Mouse (Mus musculus) heart, postnatal 36 days (tissue): ENCODE measurements around the gene Lrrc41. TPM values are rescaled to one million over a fixed set of nuclear protein-coding genes. Genes with fewer than 3 reads are reported as not detected.

Experiments used
- DNase-seq, 2 experiments: peaks; one replicate each; pipeline ENCODE4 v3.0.0; 2021 to 2022
- intact Hi-C: fragments of 180-260 bp; cut with DNase I; formaldehyde crosslinking; loops from one replicate; pipeline ENCODE4 v1.15.1; 2025
- total RNA-seq, 2 experiments: library from RNA; stranded (reverse); gene quantifications; 2 replicates each; pipeline ENCODE4 v1.2.3; 2021

Gene Lrrc41
- 10 to 100 TPM; 24.0 to 26.3 TPM for total RNA-seq

DNA sequence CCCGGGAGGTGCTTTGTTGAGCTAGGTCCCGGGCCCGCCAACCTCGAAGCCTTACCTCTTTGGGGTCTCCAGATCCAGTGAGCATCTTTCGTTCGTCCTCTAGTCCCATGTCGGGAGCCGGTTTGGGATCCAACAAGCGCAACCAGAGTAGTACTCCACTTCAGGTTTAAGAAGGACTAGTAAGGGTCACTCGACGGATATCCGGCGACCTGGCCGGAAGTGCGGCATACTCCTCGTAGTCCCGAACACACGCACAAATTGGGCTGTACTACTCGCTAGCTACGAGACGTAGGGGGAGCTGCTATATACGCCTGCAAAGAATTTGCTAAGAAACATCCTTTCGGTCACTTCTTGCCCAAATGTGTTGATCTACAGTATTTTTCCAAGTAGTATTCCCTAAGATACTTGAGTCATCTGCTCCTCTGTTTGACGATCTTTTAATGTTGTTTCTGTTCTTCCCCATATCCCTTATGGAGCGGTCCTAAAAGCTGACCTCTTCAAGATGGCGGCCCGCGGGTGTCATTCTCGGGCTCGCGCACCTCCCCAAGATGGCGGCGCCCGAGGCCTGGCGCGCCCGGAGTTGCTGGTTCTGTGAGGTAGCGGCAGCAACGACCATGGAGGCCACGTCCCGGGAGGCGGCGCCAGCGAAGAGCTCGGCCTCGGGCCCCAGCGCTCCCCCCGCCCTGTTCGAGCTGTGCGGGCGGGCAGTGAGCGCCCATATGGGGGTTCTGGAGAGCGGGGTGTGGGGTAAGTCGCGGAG is at the start of gene Lrrc41, which contains the start of gene Uqcrh:
Gene Lrrc41 (plus strand): TSS at position 409 of the 760 bp plus-strand sequence.
Gene Uqcrh (minus strand): TSS at position 211 of the 760 bp plus-strand sequence.
- intact Hi-C loops: loop anchor here (2.0 to 5.0 kb wide), 2 partner anchors 74 to 917 kb away; partner anchors contain the start of gene Urod

DNA sequence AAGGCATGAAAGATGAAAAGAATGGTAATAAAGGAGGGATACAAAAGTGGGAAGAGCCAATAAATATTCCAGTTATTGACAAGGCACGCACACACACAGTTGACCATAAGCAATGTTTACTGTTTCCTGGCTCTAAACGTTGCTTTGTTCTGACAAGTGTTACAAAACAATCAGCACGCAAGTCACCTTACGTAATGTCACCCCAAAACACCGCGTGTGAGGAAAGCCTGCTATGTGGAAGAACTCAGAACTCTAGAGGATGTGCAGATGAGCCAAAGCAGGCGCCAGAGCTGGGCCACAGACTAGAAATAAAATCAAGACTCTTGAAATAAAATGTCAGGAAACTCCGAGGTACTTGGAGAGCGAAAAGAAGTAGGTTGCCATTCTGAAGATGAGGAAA is 42.2 kb upstream of the Lrrc41 start:
- DNase-seq: no peak
- intact Hi-C loops: no loop called here

More for the DNA sequence above, at the start of gene Lrrc41, which contains the start of gene Uqcrh:
- DNase-seq: peak; percentile 95 to 96

DNA sequence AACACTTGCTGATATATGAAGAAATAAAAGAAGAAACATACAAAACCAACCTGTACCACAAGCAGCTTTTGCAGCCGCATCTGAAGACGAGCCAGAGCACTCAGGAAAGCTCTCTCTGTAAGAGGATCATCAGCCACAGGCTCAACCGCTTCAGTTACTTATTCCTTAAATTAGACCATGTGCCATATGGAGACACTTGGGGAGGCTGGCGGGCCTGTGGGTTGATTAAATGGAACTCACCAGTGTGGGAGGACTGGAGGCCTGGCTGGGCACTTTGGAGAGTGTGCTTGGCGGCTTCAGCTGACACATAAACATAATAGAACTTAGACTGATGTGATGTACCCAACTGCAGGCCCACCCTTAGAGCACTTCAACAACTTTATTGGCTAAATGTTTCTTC is 41.7 kb upstream of the Lrrc41 start:
- DNase-seq: no peak
- intact Hi-C loops: no loop called here

DNA sequence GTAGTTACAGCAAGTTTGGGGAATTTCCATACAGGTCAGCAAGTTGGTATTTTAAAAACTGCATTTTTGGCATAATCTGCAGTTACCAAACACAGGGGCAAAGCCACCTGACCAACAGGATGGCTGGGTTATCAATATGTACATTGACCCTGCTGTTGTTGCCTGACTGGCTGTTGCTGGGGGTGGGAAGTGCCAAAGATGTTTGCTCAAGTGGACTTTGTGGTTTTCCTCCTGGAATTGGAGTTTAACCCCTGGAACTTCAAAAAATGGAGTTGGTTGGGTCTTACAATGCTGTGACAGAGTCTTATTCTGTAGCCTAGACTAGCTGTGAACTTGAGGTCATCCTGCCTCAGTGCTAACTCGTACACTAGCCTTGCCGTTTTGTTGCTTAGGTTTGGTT is 34.6 kb upstream of the Lrrc41 start:
- intact Hi-C loops: no loop called here

DNA sequence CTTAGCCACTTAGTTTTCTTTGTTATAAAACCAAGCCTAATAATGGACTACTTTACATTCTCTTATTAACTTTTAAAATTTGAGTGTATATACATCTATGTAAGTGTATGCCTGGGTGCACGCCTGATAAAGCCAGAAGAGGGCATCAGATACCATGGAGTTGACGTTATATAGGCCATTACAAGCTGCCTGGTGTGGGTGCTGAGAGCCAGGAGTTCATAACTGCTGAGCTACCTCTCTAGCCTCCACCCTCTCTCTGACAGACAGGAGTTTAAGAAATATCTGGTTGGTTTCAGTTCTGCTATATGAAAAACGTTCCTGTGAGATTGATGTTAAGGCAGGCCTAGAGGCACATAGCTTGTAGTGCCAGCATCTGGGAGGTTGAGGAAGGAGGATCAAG is 32.9 kb upstream of the Lrrc41 start:
- DNase-seq: no peak
- intact Hi-C loops: no loop called here

More for the DNA sequence above, 34.6 kb upstream of the Lrrc41 start:
- no peak for DNase-seq

DNA sequence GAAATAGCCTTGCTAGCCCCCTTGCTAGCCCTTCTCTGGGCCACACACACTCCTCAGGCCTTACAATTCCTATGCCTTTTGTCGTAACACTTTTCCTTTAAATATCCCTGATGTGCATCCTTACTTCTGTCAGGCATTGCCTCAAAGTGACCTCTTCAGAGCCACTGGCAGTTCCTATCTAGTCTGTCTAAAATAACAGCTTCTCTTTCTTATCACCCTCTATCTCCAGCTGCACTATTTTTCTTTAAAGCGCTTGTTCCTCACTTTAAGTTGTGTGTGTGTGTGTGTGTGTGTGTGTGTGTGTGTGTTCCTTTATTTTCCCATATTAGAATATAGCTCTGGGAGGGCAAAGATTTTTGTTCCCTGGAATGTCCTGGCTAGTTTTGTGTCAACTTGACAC is 28.5 kb upstream of the Lrrc41 start:
- no peak for DNase-seq
- intact Hi-C loops: no loop called here

DNA sequence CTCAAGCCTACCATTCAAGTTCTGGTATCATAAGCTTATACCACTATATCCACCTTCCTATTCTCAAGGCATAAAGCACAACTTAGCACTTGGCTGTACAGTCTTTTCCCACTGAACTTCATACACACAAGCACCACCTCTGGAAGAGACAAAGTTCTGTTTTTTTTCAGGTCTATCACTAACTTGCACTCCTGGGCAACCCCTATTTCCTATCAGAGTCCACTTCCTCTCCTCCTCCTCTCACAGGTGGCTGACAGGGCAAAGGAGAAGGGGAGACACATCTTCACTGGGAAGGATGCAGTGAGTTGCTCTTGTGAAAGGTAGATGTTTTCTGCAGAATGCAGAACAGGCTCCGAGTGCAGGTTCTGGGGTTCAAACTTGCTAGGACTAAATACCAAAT is 27.4 kb upstream of the Lrrc41 start:
- intact Hi-C loops: no loop called here
- DNase-seq: no peak

DNA sequence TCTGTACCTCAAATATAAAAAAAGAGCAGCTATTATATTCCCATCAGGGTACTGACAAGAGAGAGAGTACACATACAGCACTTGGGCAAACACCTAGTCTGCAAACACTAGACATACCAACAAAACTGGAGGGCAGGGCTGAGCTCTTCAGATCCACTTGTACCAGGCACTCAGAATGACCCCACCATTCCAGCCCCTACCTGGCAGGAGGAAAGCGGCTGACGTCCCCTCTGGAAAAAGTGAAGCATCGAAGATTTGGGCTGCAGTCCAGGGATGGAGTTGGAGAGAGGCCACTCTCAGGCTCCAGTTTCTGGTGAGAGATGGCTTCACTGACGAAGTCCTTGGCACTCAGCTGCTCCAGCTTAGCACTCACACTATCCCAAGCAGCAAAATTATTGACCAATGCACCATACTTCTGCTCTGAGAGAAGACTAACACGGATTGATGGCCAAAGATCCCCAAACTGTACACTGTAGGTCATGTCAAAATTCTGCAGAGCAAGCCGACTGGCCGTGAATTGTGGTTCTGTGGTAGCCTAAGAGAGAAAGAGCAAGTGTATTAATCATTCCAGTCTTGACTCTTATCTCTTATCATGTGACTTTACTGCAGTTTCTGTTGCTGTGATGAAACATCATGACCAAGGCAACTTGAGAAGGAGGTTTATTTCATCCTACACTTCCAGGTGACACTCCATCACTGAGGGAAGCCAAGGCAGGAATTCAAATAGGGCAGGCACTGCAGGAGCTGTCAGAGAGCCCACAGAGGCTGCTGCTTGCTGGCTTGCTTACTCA is 26.7 kb upstream of the Lrrc41 start:
- intact Hi-C loops: no loop called here
- DNase-seq: peak; percentile 10 to 36

DNA sequence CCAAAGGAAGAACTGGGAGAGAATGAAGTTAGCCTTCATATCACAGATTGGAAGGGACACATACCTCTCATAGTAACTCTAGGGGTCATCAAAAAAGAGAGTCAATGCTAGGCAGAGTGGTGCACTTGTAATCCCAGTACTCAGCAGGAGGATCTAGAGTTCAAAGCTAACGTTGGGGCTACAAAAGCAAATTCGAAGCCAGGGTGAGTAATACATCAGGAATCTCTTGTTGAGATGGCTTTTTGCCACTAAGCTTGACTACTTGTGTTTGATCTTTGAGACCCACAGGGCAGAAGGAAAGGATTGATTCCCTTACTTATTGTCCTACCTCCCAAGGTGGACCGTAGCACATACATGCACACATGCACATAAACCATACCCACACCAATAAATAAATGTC is 25.9 kb upstream of the Lrrc41 start:
- intact Hi-C loops: no loop called here
- no peak for DNase-seq

DNA sequence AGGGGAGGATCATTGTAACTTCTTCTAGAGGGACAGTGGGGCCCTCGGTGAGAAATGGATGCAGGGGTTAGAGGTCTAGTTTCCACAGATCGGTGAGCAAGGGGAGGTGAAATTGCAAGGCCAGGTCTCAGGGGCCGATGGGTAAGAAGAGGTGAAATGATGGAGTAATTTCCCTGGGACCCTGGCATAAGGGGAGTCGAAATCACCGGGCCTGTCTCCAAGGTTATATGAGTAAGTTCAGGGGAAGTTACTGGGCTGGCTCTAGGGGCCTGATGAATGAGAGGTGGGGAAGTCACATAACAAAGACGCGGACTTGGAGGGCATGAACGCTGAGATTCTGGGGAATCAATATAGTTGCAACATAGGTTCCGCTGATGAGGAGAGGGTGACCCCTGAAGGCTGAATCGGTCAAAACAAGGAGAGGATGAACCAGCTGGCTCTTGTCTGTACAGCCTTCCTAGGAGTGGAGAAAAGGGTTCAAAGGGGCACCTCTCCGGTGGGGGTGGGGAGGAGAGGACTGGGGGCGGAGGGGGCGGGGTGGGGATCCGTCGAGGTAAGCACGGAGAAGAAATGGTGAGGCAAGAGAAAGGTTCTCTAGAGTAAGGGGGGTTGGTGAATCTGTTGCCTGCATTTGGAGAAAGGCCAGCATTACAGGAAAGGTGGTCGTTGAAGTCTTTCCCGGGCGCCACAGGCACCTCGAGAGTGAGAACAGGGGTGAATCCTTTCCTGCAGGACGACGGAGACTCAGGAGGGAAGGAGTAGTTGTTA is 22.4 kb upstream of the Lrrc41 start:
- intact Hi-C loops: loop anchor here (2.0 kb wide), 1 partner anchor 20 kb away; no protein-coding TSS in a partner anchor
- peak in 1 of 2 experiments; percentile 24 for DNase-seq

DNA sequence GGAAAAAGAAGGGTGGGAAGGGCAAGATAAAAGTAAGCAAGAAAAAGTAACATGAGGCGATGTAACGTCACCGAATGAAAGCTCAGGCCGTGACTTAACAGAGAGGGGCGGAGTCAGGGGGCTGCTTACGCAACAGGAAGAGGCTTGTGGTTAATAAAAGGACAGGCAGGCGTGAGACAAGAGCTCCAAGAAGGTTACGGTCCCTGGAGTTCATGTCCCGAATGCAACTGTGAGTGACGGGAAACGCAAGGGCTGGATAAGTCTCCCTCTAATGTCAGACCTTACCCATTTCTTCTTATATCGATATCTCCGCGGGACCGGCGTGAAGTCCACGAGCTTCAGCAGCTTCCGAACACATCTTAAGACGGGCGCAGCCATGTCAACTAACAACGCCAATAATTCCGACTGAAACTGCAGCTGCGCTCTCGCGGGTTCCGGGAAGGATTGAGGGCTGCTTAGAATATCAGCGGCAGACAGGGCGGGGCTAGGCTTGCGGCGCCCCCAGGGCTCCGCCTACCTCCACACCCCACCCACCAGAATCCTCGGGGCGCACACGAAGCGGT is 21.6 kb upstream of the Lrrc41 start, which contains the start of gene Nsun4:
Gene Nsun4 (minus strand): TSS at position 478 of the 563 bp plus-strand sequence.
- intact Hi-C loops: loop anchor here (2.0 kb wide), 1 partner anchor 19 kb away; no protein-coding TSS in a partner anchor
- peak; percentile 90 to 93 for DNase-seq

DNA sequence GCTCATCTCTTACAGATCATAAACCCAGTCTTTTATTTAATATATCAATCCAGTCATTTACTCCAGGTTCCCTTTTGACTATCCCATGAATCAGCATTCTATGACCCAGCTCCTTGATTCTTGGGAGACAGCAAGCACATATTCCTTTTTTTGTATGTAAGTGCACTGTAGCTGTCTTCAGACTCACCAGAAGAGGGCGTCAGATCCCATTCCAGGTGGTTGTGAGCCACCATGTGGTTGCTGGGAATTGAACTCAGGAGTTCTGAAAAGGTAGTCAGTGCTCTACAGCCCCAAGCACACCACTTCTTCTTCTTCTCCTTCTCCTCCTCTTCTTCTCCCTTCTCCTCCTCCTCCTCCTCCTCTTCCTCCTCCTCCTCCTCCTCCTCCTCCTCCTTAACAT is 17.5 kb upstream of the Lrrc41 start:
- intact Hi-C loops: no loop called here
- no peak for DNase-seq

DNA sequence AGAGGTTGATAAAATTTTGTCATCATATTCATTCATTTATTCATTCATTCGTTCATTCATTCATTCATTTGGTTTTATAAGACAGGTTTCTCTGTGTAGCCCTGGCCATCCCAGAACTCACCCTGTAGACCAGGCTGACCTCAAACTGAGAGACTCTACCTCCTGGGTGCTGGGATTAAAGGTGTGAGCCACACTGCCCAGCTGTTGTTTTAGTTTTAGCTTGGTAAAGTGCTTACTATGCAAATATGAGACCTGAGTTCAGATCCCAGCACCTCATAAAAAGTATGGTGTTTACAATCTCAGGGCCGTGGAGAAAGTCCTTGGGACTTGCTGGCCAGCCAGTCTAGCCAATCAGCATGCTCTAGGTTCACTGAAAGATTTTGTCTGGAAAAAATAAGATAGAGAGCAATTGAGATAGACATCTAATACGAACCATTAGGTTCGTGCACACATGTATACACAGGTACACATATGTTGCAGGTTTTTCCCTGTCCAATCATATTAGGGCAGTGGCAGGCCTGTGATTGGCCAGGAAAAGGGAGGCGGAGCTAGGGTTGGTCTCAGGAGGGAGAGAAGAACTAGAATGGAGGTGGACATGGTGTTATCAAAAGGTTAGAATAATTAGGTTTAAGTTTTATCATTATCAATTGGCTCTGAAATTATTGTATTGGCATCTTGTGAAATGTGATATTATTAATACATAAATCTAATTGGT is 15.9 kb upstream of the Lrrc41 start:
- DNase-seq: no peak
- intact Hi-C loops: no loop called here

DNA sequence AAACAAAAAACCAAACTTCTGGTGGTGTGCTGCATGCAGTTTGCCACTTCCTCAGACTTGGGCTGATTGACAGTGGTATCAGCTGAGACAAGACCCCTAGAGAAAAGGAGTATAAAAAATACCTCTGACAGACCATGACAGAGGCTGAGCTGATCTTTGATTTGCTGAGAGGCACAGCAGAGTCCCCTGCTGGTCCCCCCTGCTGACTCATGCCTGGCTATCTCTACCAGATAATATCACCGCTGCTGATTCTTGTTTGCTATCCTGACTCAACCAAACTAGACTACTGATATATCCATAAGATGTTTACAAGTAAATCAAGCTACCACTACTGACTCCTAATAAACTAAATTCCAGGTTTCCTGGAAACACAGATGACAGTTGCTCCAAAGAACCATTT is 11.2 kb upstream of the Lrrc41 start:
- DNase-seq: no peak
- intact Hi-C loops: no loop called here

DNA sequence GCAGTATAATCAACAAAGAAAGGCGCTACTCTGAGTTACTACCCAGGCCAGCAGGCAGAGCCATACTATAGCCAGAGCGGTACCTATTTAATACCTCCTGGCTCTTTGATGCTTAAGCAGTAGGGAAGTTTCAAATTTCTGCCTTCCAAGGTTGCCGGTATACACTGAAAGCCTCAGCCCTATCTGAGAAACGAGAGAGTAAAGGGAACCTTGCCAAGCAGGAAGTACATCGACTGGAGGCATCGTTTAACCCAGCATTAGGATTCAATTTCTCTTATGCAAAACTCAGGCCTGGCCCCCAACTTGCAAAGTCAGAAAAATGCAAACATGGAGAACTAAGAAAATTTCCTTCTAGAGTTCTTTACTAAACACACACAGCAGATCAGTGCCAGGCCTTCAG is 5.0 kb upstream of the Lrrc41 start:
- no peak for DNase-seq
- intact Hi-C loops: loop anchor here (5.0 kb wide), 1 partner anchor 922 kb away; the partner anchor contains the start of gene Urod

DNA sequence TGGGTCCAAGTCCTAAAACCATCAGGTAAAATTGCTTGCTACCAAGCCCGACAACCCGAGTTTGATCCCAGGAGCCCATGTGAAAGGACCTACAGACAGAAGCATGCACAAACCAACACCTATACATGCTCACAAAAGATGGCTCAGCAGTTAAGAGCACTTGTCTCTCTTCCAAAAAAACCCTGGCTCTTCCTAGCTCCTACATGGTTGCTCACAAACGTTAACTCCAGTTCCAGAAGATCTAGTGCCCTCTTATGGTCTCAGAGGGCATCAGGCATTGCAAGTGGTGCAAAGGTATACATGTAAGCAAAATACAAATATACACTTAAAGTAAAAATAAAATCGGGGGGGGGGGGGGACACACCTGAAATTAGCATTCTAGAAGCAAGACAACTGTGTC is 1.9 kb upstream of the Lrrc41 start:
- intact Hi-C loops: loop anchor here (2.0 to 5.0 kb wide), 2 partner anchors 20 to 919 kb away; partner anchors contain the start of genes Nsun4 and Urod
- no peak for DNase-seq

DNA sequence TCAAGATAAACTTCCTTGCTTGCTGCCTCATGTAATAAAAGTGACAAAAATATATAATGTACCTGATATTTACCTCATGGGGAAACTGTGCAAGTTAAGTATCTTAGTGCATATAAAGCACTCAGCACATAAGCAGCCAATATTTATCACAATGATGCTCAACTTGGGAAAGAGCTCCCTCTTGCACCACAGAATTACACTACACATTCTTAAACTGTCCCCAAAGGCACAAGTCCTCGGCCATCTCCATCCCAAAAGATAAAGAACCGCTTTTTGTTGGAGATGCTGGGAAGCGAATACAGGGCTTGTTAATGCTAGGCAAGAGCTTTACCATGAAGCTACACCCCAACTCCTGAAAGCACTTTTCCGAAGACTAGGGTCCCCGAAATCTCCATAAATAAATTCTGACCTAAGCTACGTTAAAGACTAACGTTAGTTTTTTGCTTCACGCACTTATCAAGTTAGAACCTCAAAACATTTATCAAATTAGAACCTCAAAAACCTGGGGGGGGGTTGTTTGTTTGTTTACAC is 859 bp upstream of the Lrrc41 start:
- peak in 1 of 2 experiments; percentile 15 for DNase-seq
- intact Hi-C loops: loop anchor here (2.0 to 5.0 kb wide), 2 partner anchors 75 to 918 kb away; partner anchors contain the start of gene Urod

DNA sequence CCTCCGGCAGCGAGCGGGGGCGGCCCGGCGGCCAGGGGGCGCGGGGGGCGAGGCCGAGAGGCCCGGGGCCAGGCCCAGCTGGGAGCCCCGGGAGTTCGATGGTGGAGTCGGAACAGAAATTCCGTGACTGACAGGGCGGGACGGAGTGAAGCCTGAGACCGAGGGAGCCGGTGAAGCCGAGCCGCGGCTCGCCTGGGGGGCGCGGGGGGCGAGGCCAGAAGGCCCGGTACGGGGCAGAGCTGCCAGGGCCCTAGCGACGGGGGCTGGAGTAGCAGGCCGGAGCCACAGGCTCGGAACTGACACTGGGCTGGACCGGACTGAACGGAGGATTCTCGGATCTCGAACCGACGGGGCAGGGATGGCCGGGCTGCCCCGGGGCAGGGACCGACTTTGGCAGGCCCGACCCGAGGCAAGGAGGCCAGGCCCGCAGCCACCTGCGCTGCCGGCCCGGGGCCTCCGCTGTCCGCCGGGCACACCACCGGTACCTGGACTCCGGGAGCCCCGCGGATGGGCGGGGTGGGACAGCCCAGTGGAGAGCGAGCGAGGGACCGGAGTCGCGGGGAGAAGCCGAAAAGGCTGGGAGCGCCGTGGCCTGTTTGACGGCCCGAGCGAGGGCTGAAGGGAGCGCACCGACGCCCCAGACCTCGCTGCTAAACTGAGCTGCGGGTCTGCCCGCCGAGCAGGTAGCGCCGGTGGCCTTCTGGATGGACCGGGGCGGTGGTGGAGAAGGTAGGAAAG is 731 bp downstream of the Lrrc41 start:
- DNase-seq: peak in 1 of 2 experiments; percentile 74
- intact Hi-C loops: loop anchor here (2.0 kb wide), 1 partner anchor 73 kb away; no protein-coding TSS in a partner anchor
